Mouse (Mus musculus) urinary bladder, postnatal 14 days (tissue): ENCODE data around the gene Sgk1.
A peak's percentile ranks its signal among the peaks of the same experiment; 100 is the strongest.

ENCODE experiments used
- DNase-seq: peaks from one replicate; pipeline ENCODE4 v3.0.0; 2021; ENCODE audit warnings: low spot score

The Sgk1 gene

GRCm38 (mm10) chr10:22000491-22001306 lies 118.7 kb downstream of the Sgk1 start:
- DNase-seq: peak; percentile 25

GRCm38 (mm10) chr10:22001621-22002020 lies 119.6 kb downstream of the Sgk1 start:
- DNase-seq: peak; percentile 45

- no peak for DNase-seq
Measured at GRCm38 (mm10) chr10:22004763-22005162, 122.8 kb downstream of the Sgk1 start.

- DNase-seq: no peak
Measured at GRCm38 (mm10) chr10:22007160-22007801, 125.3 kb downstream of the Sgk1 start.

- peak; percentile 54 for DNase-seq
Measured at GRCm38 (mm10) chr10:22007802-22008172, 125.8 kb downstream of the Sgk1 start.

GRCm38 (mm10) chr10:22010088-22010818 lies 128.3 kb downstream of the Sgk1 start:
- DNase-seq: peak; percentile 82

- no peak for DNase-seq
Measured at GRCm38 (mm10) chr10:22017469-22018159, 135.6 kb downstream of the Sgk1 start.

- DNase-seq: no peak
Measured at GRCm38 (mm10) chr10:22018618-22019017, 136.6 kb downstream of the Sgk1 start.

GRCm38 (mm10) chr10:22034303-22034702 lies 152.3 kb downstream of the Sgk1 start:
- DNase-seq: no peak

GRCm38 (mm10) chr10:22036256-22036655 lies 154.3 kb downstream of the Sgk1 start:
- peak; percentile 70 for DNase-seq
